Mouse (Mus musculus): ENCODE data around the gene Gm17545. TPM values are rescaled to one million over a fixed set of nuclear protein-coding genes. Genes with fewer than 3 reads are reported as not detected.

Gm17545 gene
- polyA plus RNA-seq, 1 experiment from 2014 or later: not detected

GRCm38 (mm10) chr9:22448420-22448819 lies 5.7 kb upstream of the Gm17545 start:
- WGBS: 83% methylated on average over 13 of the region's 13 CpGs
- H3K4me2 ChIP-seq: no peak overlapping the region

GRCm38 (mm10) chr9:22449209-22449608 lies 4.9 kb upstream of the Gm17545 start:
- no peaks in the 10 kb centered on the region for H3K4me1 ChIP-seq
- H3K36me3 ChIP-seq (ENCODE audit: poor library complexity, severe bottlenecking): peaks cover 87% of the 10 kb centered on the region
- ATAC-seq: no peak
- no peak overlapping the region for H3K4me2 ChIP-seq
- H3K9ac ChIP-seq: no peak overlapping the region
- H3K9me3 ChIP-seq (replicated peaks): no peaks in the 10 kb centered on the region
- H3K27ac ChIP-seq: no peak overlapping the region
- WGBS: 90% methylated on average over 6 of the region's 6 CpGs
- no peaks in the 10 kb centered on the region for H3K27me3 ChIP-seq
- H3K4me3 ChIP-seq: no peak overlapping the region

More at GRCm38 (mm10) chr9:22448420-22448819, 5.7 kb upstream of the Gm17545 start:
- Histone ChIP-seq H3K36me3 (ENCODE audit: poor library complexity, severe bottlenecking) (peaks cover 79% of the 10 kb centered on the region), H3K27ac (no peak overlapping the region), H3K27me3 (no peaks in the 10 kb centered on the region), H3K4me1 (no peaks in the 10 kb centered on the region), H3K9ac (no peak overlapping the region), H3K9me3 (replicated peaks) (no peaks in the 10 kb centered on the region), H3K4me3 (no peak overlapping the region)
- ATAC-seq: no peak

DNA sequence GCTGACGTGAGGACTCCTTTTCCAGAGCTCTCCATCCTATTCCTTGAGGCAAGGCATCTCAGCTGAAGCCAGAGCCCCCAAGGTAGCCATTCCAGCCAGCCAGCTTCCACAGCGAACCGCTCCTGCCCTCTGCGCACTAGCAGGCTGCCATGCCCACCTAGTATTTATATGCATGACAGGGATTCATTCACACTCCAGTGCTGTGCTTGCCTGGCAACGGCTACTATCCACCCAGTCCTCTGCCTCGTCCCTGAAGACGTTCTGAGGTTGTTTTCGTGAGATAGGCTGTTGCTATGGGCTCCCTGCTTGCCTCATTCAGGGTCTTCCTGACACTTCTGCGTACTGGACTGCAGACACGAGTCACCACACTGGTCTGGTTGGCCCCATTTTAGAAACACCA lies 1.4 kb upstream of the Gm17545 start:
- Histone ChIP-seq H3K4me1 (no peaks in the 10 kb centered on the region), H3K9me3 (replicated peaks) (no peaks in the 10 kb centered on the region), H3K27me3 (no peaks in the 10 kb centered on the region), H3K9ac (no peak overlapping the region), H3K36me3 (ENCODE audit: poor library complexity, severe bottlenecking) (peaks cover 99% of the 10 kb centered on the region), H3K4me3 (no peak overlapping the region), H3K4me2 (no peak overlapping the region), H3K27ac (no peak overlapping the region)
- ATAC-seq: no peak
- 91% methylated on average over 10 of the region's 10 CpGs for WGBS

DNA sequence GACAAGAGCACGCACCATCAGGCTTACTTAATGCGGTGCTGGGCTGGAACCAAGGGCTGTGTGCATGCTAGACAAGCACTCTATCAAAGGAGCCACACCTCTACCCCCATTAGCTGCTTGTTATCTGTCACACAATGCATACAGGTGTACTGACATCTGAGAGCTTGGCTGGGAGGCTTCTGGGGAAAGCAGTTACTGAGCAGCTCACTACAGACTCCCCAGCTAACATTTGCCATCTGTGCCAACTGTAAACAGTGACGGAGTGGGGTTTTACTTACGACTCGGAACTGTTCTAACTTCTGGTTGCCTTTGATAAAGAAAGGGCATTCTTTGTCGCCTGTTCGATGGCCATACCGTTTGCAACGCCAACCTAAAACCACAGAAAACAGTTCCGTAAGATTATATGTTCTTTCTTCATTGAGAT lies 577 bp upstream of the Gm17545 start:
- H3K4me2 ChIP-seq: no peak overlapping the region

GRCm38 (mm10) chr9:22455041-22455440 lies 951 bp downstream of the Gm17545 start:
- Histone ChIP-seq H3K36me3 (ENCODE audit: poor library complexity, severe bottlenecking) (peaks cover 81% of the 10 kb centered on the region), H3K4me3 (no peak overlapping the region), H3K27me3 (no peaks in the 10 kb centered on the region), H3K4me1 (no peaks in the 10 kb centered on the region), H3K9me3 (replicated peaks) (no peaks in the 10 kb centered on the region), H3K27ac (no peak overlapping the region), H3K9ac (no peak overlapping the region), H3K4me2 (no peak overlapping the region)
- no peak for ATAC-seq

More for the DNA sequence above, 577 bp upstream of the Gm17545 start:
- no peak overlapping the region for H3K4me3 ChIP-seq
- H3K36me3 ChIP-seq (ENCODE audit: poor library complexity, severe bottlenecking): peaks cover 95% of the 10 kb centered on the region
- H3K4me1 ChIP-seq: no peaks in the 10 kb centered on the region
- WGBS: 95% methylated on average over 10 of the region's 10 CpGs
- no peaks in the 10 kb centered on the region for H3K9me3 ChIP-seq (replicated peaks)
- no peak overlapping the region for H3K9ac ChIP-seq
- no peak for ATAC-seq
- no peak overlapping the region for H3K27ac ChIP-seq
- no peaks in the 10 kb centered on the region for H3K27me3 ChIP-seq

GRCm38 (mm10) chr9:22457142-22457835 lies 3.2 kb downstream of the Gm17545 start:
- Histone ChIP-seq H3K4me1 (no peaks in the 10 kb centered on the region), H3K4me2 (no peak overlapping the region), H3K9ac (no peak overlapping the region), H3K9me3 (replicated peaks) (no peaks in the 10 kb centered on the region), H3K27ac (no peak overlapping the region), H3K36me3 (ENCODE audit: poor library complexity, severe bottlenecking) (peaks cover 77% of the 10 kb centered on the region), H3K27me3 (no peaks in the 10 kb centered on the region), H3K4me3 (no peak overlapping the region)
- WGBS: 90% methylated on average over 11 of the region's 11 CpGs
- ATAC-seq: no peak

GRCm38 (mm10) chr9:22461946-22462345 lies 7.9 kb downstream of the Gm17545 start:
- no peaks in the 10 kb centered on the region for H3K27me3 ChIP-seq
- H3K4me1 ChIP-seq: peaks cover 5% of the 10 kb centered on the region
- no peak overlapping the region for H3K4me2 ChIP-seq
- peaks cover 47% of the 10 kb centered on the region for H3K36me3 ChIP-seq (ENCODE audit: poor library complexity, severe bottlenecking)
- H3K4me3 ChIP-seq: no peak overlapping the region
- no peaks in the 10 kb centered on the region for H3K9me3 ChIP-seq (replicated peaks)
- WGBS: 87% methylated on average over 3 of the region's 3 CpGs
- ATAC-seq: no peak
- H3K9ac ChIP-seq: no peak overlapping the region
- no peak overlapping the region for H3K27ac ChIP-seq

DNA sequence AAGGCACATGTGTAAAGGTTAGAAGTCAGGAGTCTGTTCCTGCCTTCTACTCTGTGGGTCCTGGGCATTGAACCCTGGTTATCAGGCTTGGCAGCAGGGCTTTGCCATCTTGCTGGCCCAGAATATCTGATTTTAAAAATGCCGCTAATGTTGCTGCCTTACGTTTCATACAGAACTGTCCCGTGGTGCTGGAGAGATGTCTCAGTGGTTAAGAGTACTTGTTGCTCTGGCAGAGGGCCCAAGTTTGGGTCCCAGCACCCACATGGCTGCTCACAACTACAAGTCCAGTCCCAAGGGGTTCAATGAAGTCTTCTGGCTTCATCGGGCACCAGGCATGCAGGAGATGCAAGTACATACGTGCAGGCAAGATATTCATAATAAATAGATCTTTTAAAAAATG lies 12.1 kb downstream of the Gm17545 start:
- no peak overlapping the region for H3K4me3 ChIP-seq
- no peak overlapping the region for H3K4me2 ChIP-seq
- no peak overlapping the region for H3K27ac ChIP-seq
- peaks cover 27% of the 10 kb centered on the region for H3K36me3 ChIP-seq (ENCODE audit: poor library complexity, severe bottlenecking)
- no peak overlapping the region for H3K9ac ChIP-seq
- 93% methylated on average over 5 of the region's 5 CpGs for WGBS
- ATAC-seq: no peak
- H3K4me1 ChIP-seq: peaks cover 10% of the 10 kb centered on the region
- no peaks in the 10 kb centered on the region for H3K27me3 ChIP-seq
- no peaks in the 10 kb centered on the region for H3K9me3 ChIP-seq (replicated peaks)

DNA sequence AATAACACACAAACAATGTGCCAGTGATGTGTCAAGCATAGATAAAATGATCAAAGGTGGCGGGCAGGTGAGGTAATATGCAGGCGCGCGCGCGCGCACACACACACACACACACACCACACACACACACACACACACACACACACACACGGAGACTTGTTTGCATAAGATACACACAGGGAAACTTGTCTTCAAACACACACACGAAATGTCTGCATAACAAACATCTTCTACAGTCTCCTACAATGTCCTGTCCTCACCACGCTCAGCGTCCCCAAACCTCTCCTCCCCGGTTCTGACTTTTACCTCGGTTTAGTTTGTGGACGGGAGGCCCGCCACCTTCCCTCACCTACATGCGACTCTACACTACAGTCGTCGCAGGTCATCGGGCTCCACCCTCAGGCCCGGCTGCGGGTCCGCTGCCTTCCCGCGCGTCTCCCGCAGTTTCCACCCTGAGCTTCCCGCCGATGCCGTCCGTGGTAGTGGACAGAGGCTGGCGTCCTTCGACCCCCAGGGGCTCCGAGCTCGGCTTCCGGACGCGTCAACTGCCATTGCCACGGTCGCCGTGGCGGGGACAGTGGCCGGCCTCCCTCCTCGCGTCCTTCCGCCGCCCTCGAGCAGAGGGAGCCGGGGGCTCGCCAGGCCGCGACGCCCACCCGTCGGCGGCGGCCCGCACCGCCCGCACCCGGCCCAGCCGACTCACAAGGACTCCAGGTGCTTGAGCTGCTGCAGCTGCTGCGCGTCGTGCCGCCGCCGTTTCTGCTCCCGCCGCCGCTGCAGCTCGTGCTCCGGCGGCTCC lies 13.5 kb downstream of the Gm17545 start:
- Histone ChIP-seq H3K4me2 (peak overlapping the region; percentile 85), H3K36me3 (ENCODE audit: poor library complexity, severe bottlenecking) (peaks cover 13% of the 10 kb centered on the region), H3K27ac (peak overlapping the region; percentile 91), H3K9ac (peak overlapping the region; percentile 94), H3K4me3 (peak overlapping the region; percentile 88), H3K9me3 (replicated peaks) (no peaks in the 10 kb centered on the region), H3K27me3 (no peaks in the 10 kb centered on the region), H3K4me1 (peaks cover 10% of the 10 kb centered on the region)
- under 1% methylated on average over 73 of the region's 73 CpGs for WGBS
- ATAC-seq: peak; percentile 75

- peaks cover 10% of the 10 kb centered on the region for H3K4me1 ChIP-seq
- H3K9ac ChIP-seq: peak overlapping the region; percentile 94
- peak overlapping the region; percentile 91 for H3K27ac ChIP-seq
- WGBS: 3% methylated on average over 43 of the region's 43 CpGs
- H3K36me3 ChIP-seq (ENCODE audit: poor library complexity, severe bottlenecking): peaks cover 13% of the 10 kb centered on the region
- H3K27me3 ChIP-seq: no peaks in the 10 kb centered on the region
- H3K9me3 ChIP-seq (replicated peaks): no peaks in the 10 kb centered on the region
- H3K4me2 ChIP-seq: peak overlapping the region; percentile 85
- H3K4me3 ChIP-seq: peak overlapping the region; percentile 88
- peak; percentile 92 for ATAC-seq
Observed at GRCm38 (mm10) chr9:22468170-22468898, 14.2 kb downstream of the Gm17545 start.

DNA sequence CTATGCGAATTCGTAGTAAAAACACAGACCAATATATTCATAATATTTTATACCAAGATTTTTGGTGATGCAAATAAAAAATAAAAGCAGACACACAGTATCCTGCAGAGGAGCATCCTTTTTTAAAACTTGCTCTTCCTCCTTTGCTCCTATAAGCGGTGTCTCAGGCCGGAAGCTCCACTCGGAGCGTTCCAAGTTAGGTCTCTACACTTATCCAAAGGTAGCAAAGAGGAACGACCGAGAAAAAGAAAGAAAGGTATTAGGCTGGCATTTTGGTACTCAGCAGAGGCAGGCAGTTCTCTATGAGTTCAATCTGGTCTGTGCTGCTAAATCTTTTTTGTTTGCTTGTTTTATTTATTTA lies 14.8 kb downstream of the Gm17545 start:
- H3K36me3 ChIP-seq (ENCODE audit: poor library complexity, severe bottlenecking): peaks cover 13% of the 10 kb centered on the region
- H3K4me1 ChIP-seq: peaks cover 10% of the 10 kb centered on the region
- H3K4me3 ChIP-seq: no peak overlapping the region
- no peak overlapping the region for H3K9ac ChIP-seq
- H3K4me2 ChIP-seq: no peak overlapping the region
- no peak for ATAC-seq
- H3K27ac ChIP-seq: no peak overlapping the region
- 76% methylated on average over 8 of the region's 8 CpGs for WGBS
- no peaks in the 10 kb centered on the region for H3K9me3 ChIP-seq (replicated peaks)
- no peaks in the 10 kb centered on the region for H3K27me3 ChIP-seq

GRCm38 (mm10) chr9:22469643-22470042 lies 15.6 kb downstream of the Gm17545 start, which contains the start of gene Rp9:
Gene Rp9, minus strand, starts transcription at chr9:22469743.
- Histone ChIP-seq H3K27me3 (no peaks in the 10 kb centered on the region), H3K36me3 (ENCODE audit: poor library complexity, severe bottlenecking) (peaks cover 8% of the 10 kb centered on the region), H3K4me3 (peak within 1 kb of the TSS; percentile 88), H3K27ac (no peak within 1 kb of the TSS; the same call in 1 of the 2 replicates), H3K9ac (peak within 1 kb of the TSS; percentile 94; the same call in 1 of the 2 replicates), H3K4me1 (peaks cover 10% of the 10 kb centered on the region), H3K9me3 (replicated peaks) (no peaks in the 10 kb centered on the region), H3K4me2 (peak within 1 kb of the TSS; percentile 85)
- ATAC-seq: no peak
- WGBS: 87% methylated on average over 3 of the region's 3 CpGs
